Mouse (Mus musculus) cerebellum, adult 2 months (tissue): ENCODE measurements around the gene Acsm5.

Experiments used
- CTCF ChIP-seq: fragments of 200-500 bp; IDR thresholded peaks from 2 replicates; pipeline ENCODE4 v1.5.1; 2011; ENCODE audit warnings: low read depth, mild to moderate bottlenecking, control low read depth, low read length, moderate library complexity, borderline replicate concordance; ENCODE audit not compliant: insufficient read depth
- POLR2A ChIP-seq: fragments of 200-500 bp; IDR thresholded peaks from 2 replicates; pipeline ENCODE4 v1.6.1; 2011; ENCODE audit warnings: low read length, control low read depth, borderline replicate concordance; ENCODE audit not compliant: insufficient read depth

GRCm38 (mm10) chr7:119545572-119545971 lies 26.3 kb downstream of the Acsm5 start:
- TF ChIP-seq CTCF, result no peak
- no peak for TF ChIP-seq POLR2A
